Mouse (Mus musculus) limb, embryonic 11.5 days (tissue): ENCODE measurements at regions not wholly inside any gene's neighbourhood (a gene's known extent, or its start where the extent isn't known, plus 50 kb on each side); places are given as distances from the start of the nearest gene placed in this dataset.

Experiments
- ATAC-seq: fragments of 200-750 bp; cut with Nextera tagmentation; 2 replicates; pipeline ENCODE4 v1.8.0; 2017; ENCODE audit warnings: low read depth; ENCODE audit not compliant: insufficient number of reproducible peaks, low FRiP score, low TSS enrichment
- DNase-seq: peaks from one replicate; pipeline ENCODE4 v3.0.0-alpha.2; 2015; ENCODE audit warnings: low spot score
- H3K27ac ChIP-seq: fragments of 300-500 bp; sonication (generic); replicated peaks from 2 replicates; pipeline ENCODE4 v1.5.1; 2014; ENCODE audit warnings: low read depth, mild to moderate bottlenecking, low read length
- H3K27me3 ChIP-seq: fragments of 300-500 bp; sonication (generic); 2 replicates; pipeline ENCODE4 v1.6.1; 2014; ENCODE audit warnings: mild to moderate bottlenecking, low read length, mixed read lengths; ENCODE audit not compliant: control insufficient read depth, insufficient read depth
- H3K36me3 ChIP-seq: fragments of 300-500 bp; sonication (generic); 2 replicates; pipeline ENCODE4 v1.6.1; 2014; ENCODE audit warnings: mild to moderate bottlenecking, low read length, moderate library complexity, mixed read lengths; ENCODE audit not compliant: control insufficient read depth, insufficient read depth
- H3K4me1 ChIP-seq: fragments of 300-500 bp; sonication (generic); 2 replicates; pipeline ENCODE4 v1.6.1; 2014; ENCODE audit warnings: low read length, mixed read lengths; ENCODE audit not compliant: control insufficient read depth, insufficient read depth
- H3K4me2 ChIP-seq: fragments of 300-500 bp; sonication (generic); 2 replicates; pipeline ENCODE4 v1.6.1; 2014; ENCODE audit warnings: low read depth, mild to moderate bottlenecking, moderate library complexity; ENCODE audit not compliant: severe bottlenecking
- H3K4me3 ChIP-seq: fragments of 300-500 bp; sonication (generic); 2 replicates; pipeline ENCODE4 v1.5.1; 2014; ENCODE audit warnings: low read depth, low read length
- H3K9ac ChIP-seq: fragments of 300-500 bp; sonication (generic); 2 replicates; pipeline ENCODE4 v1.6.1; 2014; ENCODE audit warnings: mild to moderate bottlenecking, low read length
- H3K9me3 ChIP-seq: fragments of 300-500 bp; sonication (generic); 2 replicates; pipeline ENCODE4 v1.6.1; 2016; ENCODE audit warnings: low read length; ENCODE audit not compliant: control insufficient read depth
- WGBS: fragments of 180-500 bp; shearing (Covaris S2); extraction: QIAGEN DNeasy Blood & Tissue Kit; methylation state at CpG from one replicate; pipeline ENCODE4 v1.1.7; 2014; 5-methylcytosine and 5-hydroxymethylcytosine counted together

DNA sequence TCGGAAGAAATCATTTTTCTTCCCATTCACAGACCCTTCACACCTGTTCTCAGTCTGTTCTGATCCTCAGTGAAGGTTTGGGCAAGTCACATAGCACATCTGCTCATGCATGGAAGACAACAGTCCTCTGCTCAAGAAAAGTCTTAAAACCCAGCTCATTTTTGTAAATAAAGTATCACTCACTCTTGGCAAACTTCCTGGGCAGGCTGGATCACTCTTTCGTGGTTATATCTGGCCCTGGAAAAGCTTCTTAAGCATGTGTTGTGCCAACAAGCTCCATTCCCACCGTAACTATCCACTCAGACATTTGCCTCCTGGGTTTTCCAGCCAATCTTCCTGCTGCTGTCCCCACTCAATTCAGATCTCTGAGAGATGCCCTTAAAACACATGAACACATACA, 103.2 kb upstream of the Cep85l start:
- Histone ChIP-seq H3K4me3 (no peak overlapping the region), H3K4me2 (no peak overlapping the region), H3K4me1 (no peaks in the 10 kb centered on the region), H3K9me3 (no peaks in the 10 kb centered on the region), H3K36me3 (no peaks in the 10 kb centered on the region), H3K9ac (no peak overlapping the region), H3K27ac (no peak overlapping the region), H3K27me3 (no peaks in the 10 kb centered on the region)
- no peak for DNase-seq
- WGBS: 83% methylated on average over 3 of the region's 3 CpGs
- no peak for ATAC-seq

GRCm38 (mm10) chr10:53470200-53470599, 90.5 kb upstream of the Cep85l start:
- Histone ChIP-seq H3K36me3 (no peaks in the 10 kb centered on the region), H3K4me3 (no peak overlapping the region), H3K9ac (no peak overlapping the region), H3K4me2 (no peak overlapping the region), H3K27me3 (no peaks in the 10 kb centered on the region), H3K9me3 (no peaks in the 10 kb centered on the region; the same call in 1 of the 2 replicates), H3K27ac (no peak overlapping the region), H3K4me1 (no peaks in the 10 kb centered on the region)
- ATAC-seq (no peak), DNase-seq (no peak)
- WGBS: 91% methylated on average over 3 of the region's 3 CpGs

- no peak overlapping the region for H3K27ac ChIP-seq
- H3K4me1 ChIP-seq: no peaks in the 10 kb centered on the region
- H3K9ac ChIP-seq: no peak overlapping the region
- ATAC-seq (no peak), DNase-seq (no peak)
- no peak overlapping the region for H3K4me2 ChIP-seq
- H3K4me3 ChIP-seq: no peak overlapping the region
- WGBS: 93% methylated on average over 1 of the region's 1 CpGs
- H3K9me3 ChIP-seq: no peaks in the 10 kb centered on the region; the same call in 1 of the 2 replicates
- no peaks in the 10 kb centered on the region for H3K27me3 ChIP-seq
- no peaks in the 10 kb centered on the region for H3K36me3 ChIP-seq
Observed at GRCm38 (mm10) chr10:53469611-53470010, 89.9 kb upstream of the Cep85l start.

GRCm38 (mm10) chr10:53468293-53468545, 88.5 kb upstream of the Cep85l start:
- Histone ChIP-seq H3K27ac (no peak overlapping the region), H3K4me1 (no peaks in the 10 kb centered on the region), H3K4me2 (no peak overlapping the region), H3K4me3 (no peak overlapping the region), H3K27me3 (no peaks in the 10 kb centered on the region), H3K9me3 (no peaks in the 10 kb centered on the region; the same call in 1 of the 2 replicates), H3K9ac (no peak overlapping the region), H3K36me3 (no peaks in the 10 kb centered on the region)
- DNase-seq (no peak), ATAC-seq (no peak)
- WGBS: 98% methylated on average over 3 of the region's 3 CpGs

- Histone ChIP-seq H3K9me3 (no peaks in the 10 kb centered on the region; the same call in 1 of the 2 replicates), H3K4me1 (no peaks in the 10 kb centered on the region), H3K4me3 (no peak overlapping the region), H3K36me3 (no peaks in the 10 kb centered on the region), H3K4me2 (no peak overlapping the region), H3K27me3 (no peaks in the 10 kb centered on the region), H3K27ac (no peak overlapping the region), H3K9ac (no peak overlapping the region)
- no peak for DNase-seq
- no peak for ATAC-seq
- 70% methylated on average over 3 of the region's 3 CpGs for WGBS
Observed at GRCm38 (mm10) chr10:53467472-53468292, 87.9 kb upstream of the Cep85l start.

DNA sequence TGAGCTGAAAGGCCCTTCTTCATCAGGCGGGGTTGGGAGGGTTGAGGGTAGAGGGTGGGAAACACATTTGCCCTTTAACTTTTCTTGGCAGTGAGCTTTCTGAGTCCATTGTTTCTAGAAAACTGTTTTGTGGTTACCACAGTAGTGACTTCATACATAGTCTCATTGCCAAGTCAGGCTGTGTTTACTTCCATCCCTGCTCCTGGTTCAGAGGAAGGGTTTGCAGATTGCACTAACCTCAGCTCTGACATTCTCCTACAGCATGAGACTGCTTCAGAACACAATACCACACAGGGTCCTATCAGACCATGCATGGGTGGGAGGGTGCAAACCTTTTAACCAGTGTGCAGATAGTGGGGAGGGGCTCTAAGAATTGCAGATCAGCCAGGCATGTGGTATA, 87.1 kb upstream of the Cep85l start:
- ATAC-seq (no peak), DNase-seq (no peak)
- 81% methylated on average over 1 of the region's 1 CpGs for WGBS
- Histone ChIP-seq H3K27ac (no peak overlapping the region), H3K27me3 (no peaks in the 10 kb centered on the region), H3K4me3 (no peak overlapping the region), H3K9me3 (no peaks in the 10 kb centered on the region; the same call in 1 of the 2 replicates), H3K4me1 (no peaks in the 10 kb centered on the region), H3K36me3 (no peaks in the 10 kb centered on the region), H3K4me2 (no peak overlapping the region), H3K9ac (no peak overlapping the region)

DNA sequence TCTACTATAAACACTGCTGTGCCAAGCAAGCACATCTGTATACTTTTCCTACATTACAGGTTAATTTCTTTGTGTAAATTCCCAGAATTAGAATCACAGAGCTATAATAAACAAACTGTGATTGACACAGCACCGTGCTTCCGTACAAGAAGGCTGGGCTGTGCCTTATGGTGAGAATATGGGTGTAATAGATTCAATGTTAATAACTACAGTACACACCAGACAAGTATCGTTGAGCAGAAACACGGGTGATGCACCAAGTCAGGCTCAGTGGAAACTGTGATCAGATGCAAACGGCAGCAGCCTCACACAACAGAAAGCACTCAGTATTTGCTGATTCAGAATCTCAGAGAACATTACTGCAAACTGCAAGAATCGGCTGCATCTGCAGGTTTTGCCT, 86.5 kb upstream of the Cep85l start:
- ATAC-seq (no peak), DNase-seq (no peak)
- Histone ChIP-seq H3K36me3 (no peaks in the 10 kb centered on the region), H3K27me3 (no peaks in the 10 kb centered on the region), H3K4me3 (no peak overlapping the region), H3K4me2 (no peak overlapping the region), H3K9ac (no peak overlapping the region), H3K4me1 (no peaks in the 10 kb centered on the region), H3K27ac (no peak overlapping the region), H3K9me3 (no peaks in the 10 kb centered on the region; the same call in 1 of the 2 replicates)
- 92% methylated on average over 6 of the region's 6 CpGs for WGBS

DNA sequence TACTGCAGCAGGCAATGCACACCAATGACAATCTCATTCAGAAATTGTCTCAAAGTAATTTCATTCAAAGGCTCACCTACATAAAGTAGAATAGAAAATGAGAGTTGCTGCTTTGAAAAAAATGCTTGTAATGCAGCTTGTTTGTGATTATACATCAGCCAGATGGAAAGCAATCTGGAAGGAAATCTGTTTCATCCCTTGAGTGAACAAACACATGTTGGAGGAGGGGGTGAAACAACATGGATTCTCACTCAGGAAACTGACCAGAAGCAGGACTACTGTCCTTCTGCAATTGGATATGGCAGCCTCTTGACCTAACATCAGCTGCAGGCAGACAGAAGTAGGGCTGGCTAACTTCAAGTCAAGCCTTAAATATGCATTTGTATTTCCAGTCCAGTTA, 84.8 kb upstream of the Cep85l start:
- Histone ChIP-seq H3K9me3 (no peaks in the 10 kb centered on the region), H3K36me3 (no peaks in the 10 kb centered on the region), H3K4me1 (no peaks in the 10 kb centered on the region), H3K4me3 (no peak overlapping the region), H3K9ac (no peak overlapping the region), H3K27ac (no peak overlapping the region), H3K27me3 (no peaks in the 10 kb centered on the region), H3K4me2 (no peak overlapping the region)
- DNase-seq (no peak), ATAC-seq (no peak)

GRCm38 (mm10) chr10:53464006-53464405, 84.3 kb upstream of the Cep85l start:
- no peak overlapping the region for H3K4me2 ChIP-seq
- no peaks in the 10 kb centered on the region for H3K4me1 ChIP-seq
- no peak overlapping the region for H3K4me3 ChIP-seq
- no peaks in the 10 kb centered on the region for H3K9me3 ChIP-seq
- H3K36me3 ChIP-seq: no peaks in the 10 kb centered on the region
- no peaks in the 10 kb centered on the region for H3K27me3 ChIP-seq
- no peak overlapping the region for H3K27ac ChIP-seq
- H3K9ac ChIP-seq: no peak overlapping the region
- DNase-seq (no peak), ATAC-seq (no peak)
- 74% methylated on average over 6 of the region's 6 CpGs for WGBS
